Mouse (Mus musculus) megakaryocyte, embryonic 14.5 days (primary cell): ENCODE measurements around the gene Celsr3.

Source experiments
- FLI1 ChIP-seq: IDR thresholded peaks from 2 replicates; pipeline ENCODE4 v1.6.1; 2012; ENCODE audit warnings: low read length, inconsistent platforms, mixed read lengths
- GATA1 ChIP-seq: IDR thresholded peaks from 3 replicates; pipeline ENCODE4 v1.6.1; 2012; ENCODE audit warnings: mixed read lengths, low read length, inconsistent platforms, borderline replicate concordance

DNA sequence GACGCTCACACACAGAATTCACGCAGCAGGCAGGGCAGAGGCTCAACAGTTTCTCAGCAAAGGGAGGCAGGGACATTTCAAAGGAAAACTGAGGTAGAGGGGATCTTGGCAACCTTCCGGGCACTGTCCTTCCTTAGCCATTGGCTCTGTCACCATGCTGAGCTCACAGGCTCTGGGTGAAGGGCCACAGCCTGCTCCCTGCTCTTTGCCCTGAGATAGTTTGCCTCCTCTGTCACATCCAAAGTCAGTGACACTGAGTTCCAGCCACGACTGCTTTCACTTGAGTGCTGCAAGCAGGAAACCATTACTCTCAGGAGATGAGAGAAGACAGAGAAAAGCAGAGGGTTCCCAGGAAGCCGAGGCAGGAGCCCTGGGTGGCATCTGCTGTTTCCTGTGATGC is 6.0 kb upstream of the Celsr3 start:
- TF ChIP-seq FLI1 (no peak), GATA1 (no peak)
